In the genomic region with DNA sequence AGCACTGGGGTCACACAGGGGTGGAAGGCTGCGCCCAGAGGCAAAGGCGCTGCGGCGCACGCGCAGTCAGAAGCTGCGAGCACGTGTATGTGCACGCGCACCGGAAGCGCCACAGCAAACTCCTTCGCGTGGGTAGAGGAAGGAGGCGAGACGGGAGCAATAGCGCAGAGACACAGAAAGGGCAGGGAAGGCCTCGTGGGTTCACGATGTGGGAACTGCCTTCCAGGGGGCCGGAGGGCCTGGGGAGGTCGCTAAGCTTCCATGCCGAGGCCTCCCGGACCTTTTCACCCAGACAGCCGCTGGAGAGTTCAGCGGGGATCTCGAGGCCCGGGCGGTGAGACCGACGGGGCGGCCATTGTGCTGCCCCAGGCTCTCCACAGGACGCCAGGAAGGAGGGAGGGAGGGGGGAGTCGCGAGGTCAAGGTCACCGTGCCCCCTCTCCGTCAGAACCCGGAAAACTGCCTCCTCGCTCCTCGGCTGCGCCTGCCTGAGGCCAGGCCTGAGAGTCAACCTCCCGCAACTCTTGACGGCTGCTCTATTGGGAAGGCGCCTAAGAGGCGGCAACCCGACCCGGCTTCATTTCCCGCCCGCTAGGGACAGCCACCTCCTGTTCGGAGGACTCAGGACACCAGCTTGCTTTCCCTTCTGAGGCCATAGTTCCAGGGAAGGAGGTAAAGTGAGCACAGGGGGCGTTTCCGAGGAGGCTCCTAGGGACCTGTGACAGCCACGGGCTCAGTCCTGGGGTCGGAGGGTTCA, we compare ENCODE assay signal across 9 mouse cellular contexts. TPM values are rescaled to one million over a fixed set of nuclear protein-coding genes. Genes with fewer than 3 reads are reported as not detected.
DNase-seq lines count a peak whose midpoint lies in the region; ATAC-seq lines count a peak whose summit lies in the region.
"Had no signal": no experiment of that assay in that cellular context is flagged by ENCODE, and none has a peak within 500 bp of the region (broad histone marks: within the 10 kb centered on the region; RNA-seq: fewer than 3 reads in every experiment).

A gene (plus strand): TSS at position 453 of the 756 bp plus-strand sequence.

- H3K4me1 ChIP-seq in hindbrain, embryonic 13.5 days (replicated peaks) = peaks cover 10% of the 10 kb centered on the region
- peaks cover 14% of the 10 kb centered on the region for H3K4me1 ChIP-seq in midbrain, embryonic 12.5 days

- peaks cover 51% of the 10 kb centered on the region for H3K27me3 ChIP-seq in hindbrain, embryonic 13.5 days
- peaks cover 62% of the 10 kb centered on the region for H3K27me3 ChIP-seq in midbrain, embryonic 12.5 days

- no peaks in the 10 kb centered on the region for H3K9me3 ChIP-seq in hindbrain, embryonic 13.5 days
- H3K9me3 ChIP-seq in midbrain, embryonic 12.5 days = no peaks in the 10 kb centered on the region

- H3K27ac ChIP-seq in hindbrain, embryonic 13.5 days = no peak within 1 kb of the TSS
- H3K27ac ChIP-seq in midbrain, embryonic 12.5 days (replicated peaks) = no peak within 1 kb of the TSS

- 10% methylated on average over 53 of the region's 53 CpGs for whole genome bisulfite sequencing in hindbrain, embryonic 13.5 days
- 9% methylated on average over 52 of the region's 53 CpGs for WGBS in midbrain, embryonic 12.5 days

- peak; percentile 63; the same call in 1 of the 2 replicates for ATAC-seq in hindbrain, embryonic 13.5 days (ENCODE audit: low FRiP score)
- ATAC-seq in midbrain, embryonic 12.5 days (ENCODE audit: low FRiP score, low read depth) = peak; percentile 38; the same call in 1 of the 2 replicates

- H3K4me2 ChIP-seq in hindbrain, embryonic 13.5 days = peak within 1 kb of the TSS; percentile 68
- peak within 1 kb of the TSS; percentile 54 for H3K4me2 ChIP-seq in midbrain, embryonic 12.5 days (replicated peaks)

- peak within 1 kb of the TSS; percentile 61 for H3K9ac ChIP-seq in hindbrain, embryonic 13.5 days
- no peak within 1 kb of the TSS; the same call in 1 of the 2 replicates for H3K9ac ChIP-seq in midbrain, embryonic 12.5 days (replicated peaks)

- peak; percentile 92 for DNase-seq in heart, adult 11 months
- no peak for DNase-seq in heart, adult 9 months (ENCODE audit: low spot score in 2 of 2)
- DNase-seq in embryo, embryonic 11.5 days (ENCODE audit: low read depth, low spot score) = peak; percentile 20
- DNase-seq in left cerebral cortex, adult 18-20 months (ENCODE audit: low spot score in 2 of 2) = peak; percentile 41 to 53
- peak; percentile 82 for DNase-seq in testis, postnatal 10 days (ENCODE audit: low spot score)
- DNase-seq in gastrocnemius, postnatal 10 days = no peak

- no peaks in the 10 kb centered on the region for H3K36me3 ChIP-seq in hindbrain, embryonic 13.5 days
- no peaks in the 10 kb centered on the region for H3K36me3 ChIP-seq in midbrain, embryonic 12.5 days

- H3K4me3 ChIP-seq in hindbrain, embryonic 13.5 days = peak within 1 kb of the TSS; percentile 42
- peak within 1 kb of the TSS; percentile 35 for H3K4me3 ChIP-seq in midbrain, embryonic 12.5 days

RNA-seq across cellular contexts. Expression of the gene that starts here (rescaled TPM):
- polyA plus RNA-seq in hindbrain, embryonic 13.5 days (2015; fragmentation: Nextera tagmentation; extraction: Ambion mirVana) = 0.18 and 0.38 TPM in 2 replicates
- total RNA-seq in left cerebral cortex, adult 18-20 months (2021) = 1 to 10 TPM; 1.7 to 1.9 TPM
- polyA plus RNA-seq in midbrain, embryonic 12.5 days (2016; fragmentation: Nextera tagmentation; extraction: Ambion mirVana) = 0.14 TPM in 1 of 2 replicates, not detected in the other
- total RNA-seq in gastrocnemius, postnatal 10 days (2021) = not detected
- polyA plus RNA-seq: large intestine, adult 2 months had no signal

Comparison
In these comparisons a context has a peak if more than half of its experiments do, and no peak if none do; other contexts are left out.
1. DNase-seq: peak in heart, adult 11 months (single experiment), embryo, embryonic 11.5 days (single experiment), left cerebral cortex, adult 18-20 months (2 of 2) and testis, postnatal 10 days (single experiment); none in heart, adult 9 months (0 of 2) and gastrocnemius, postnatal 10 days (single experiment).
2. Peak in ATAC-seq, H3K4me3 ChIP-seq, H3K9ac ChIP-seq and H3K4me2 ChIP-seq in hindbrain, embryonic 13.5 days; RNA of the gene not detected or under 1 TPM.
3. Peak in ATAC-seq, H3K4me3 ChIP-seq and H3K4me2 ChIP-seq in midbrain, embryonic 12.5 days; RNA of the gene not detected or under 1 TPM.